Mouse (Mus musculus) gastrocnemius, adult 2 months (tissue): ENCODE data around the gene Hfe. TPM values are rescaled to one million over a fixed set of nuclear protein-coding genes. Genes with fewer than 3 reads are reported as not detected.
"Not testable (repeated sequence)": the region's sequence is repeated elsewhere in the genome, so short reads cannot be mapped to it uniquely, and the experiment has no call there.

Experiments used
- DNase-seq: peaks from one replicate; pipeline ENCODE4 v3.0.0; 2022
- H3K27ac ChIP-seq: fragments of 200-600 bp; 2 replicates; pipeline ENCODE4 v1.8.1; 2022; ENCODE audit warnings: mild to moderate bottlenecking
- H3K4me3 ChIP-seq: fragments of 200-600 bp; 2 replicates; pipeline ENCODE4 v1.8.1; 2022; ENCODE audit warnings: mild to moderate bottlenecking, moderate library complexity
- CTCF ChIP-seq: fragments of 200-600 bp; IDR thresholded peaks from 2 replicates; pipeline ENCODE4 v1.8.1; 2022; ENCODE audit warnings: antibody characterized with exemption, mild to moderate bottlenecking, moderate library complexity
- intact Hi-C: fragments of 180-260 bp; cut with DNase I; formaldehyde crosslinking; loops from one replicate; pipeline ENCODE4 v1.15.1; 2025
- total RNA-seq, 2 experiments: library from RNA; stranded (reverse); gene quantifications; 2 replicates each; pipeline ENCODE4 v1.2.3; 2021

Hfe gene
- total RNA-seq, 2 experiments from 2014 or later: 16.0 to 18.7 TPM

GRCm38 (mm10) chr13:23729192-23729525 lies 18.5 kb upstream of the Hfe start:
- Histone ChIP-seq H3K27ac (no peak overlapping the region), H3K4me3 (no peak overlapping the region)
- DNase-seq: peak; percentile 28
- intact Hi-C loops: no loop called here
- TF ChIP-seq CTCF: no peak

DNA sequence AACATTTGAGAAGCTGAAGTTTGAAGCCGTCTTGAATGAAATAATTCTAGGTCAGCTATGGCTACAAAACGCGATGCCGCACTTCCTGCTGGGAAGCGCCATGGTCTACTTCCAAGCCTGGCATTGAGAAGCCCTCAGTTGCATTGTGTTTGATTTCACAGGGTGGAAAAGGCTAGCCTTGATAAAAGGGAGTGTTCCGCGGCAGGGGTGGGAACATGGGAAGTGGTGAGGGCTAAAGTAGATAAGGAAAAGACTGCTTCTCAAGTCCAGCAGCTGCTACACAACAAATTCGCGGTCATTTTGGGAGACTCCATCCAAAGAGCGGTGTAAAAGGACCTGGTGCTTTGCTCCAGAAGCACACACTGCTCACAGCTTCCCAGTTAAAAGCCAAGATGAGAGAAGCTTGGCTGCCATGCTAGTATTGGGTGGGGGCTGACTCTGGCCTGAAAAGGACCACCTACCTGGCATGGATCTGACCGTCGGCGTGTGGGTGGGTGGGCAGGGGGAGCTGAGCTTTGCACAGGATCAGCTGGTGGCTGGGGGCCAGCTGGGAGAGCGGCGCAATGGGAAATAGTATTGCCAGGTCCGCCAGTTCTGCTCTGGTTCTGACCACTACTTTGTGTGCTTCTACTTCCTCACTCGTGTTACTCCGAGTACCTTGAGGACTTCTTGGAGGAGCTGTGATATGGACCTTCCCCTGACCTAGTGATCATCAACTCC lies 18.0 kb upstream of the Hfe start:
- TF ChIP-seq CTCF: no peak
- intact Hi-C loops: no loop called here
- H3K27ac ChIP-seq: no peak overlapping the region

DNA sequence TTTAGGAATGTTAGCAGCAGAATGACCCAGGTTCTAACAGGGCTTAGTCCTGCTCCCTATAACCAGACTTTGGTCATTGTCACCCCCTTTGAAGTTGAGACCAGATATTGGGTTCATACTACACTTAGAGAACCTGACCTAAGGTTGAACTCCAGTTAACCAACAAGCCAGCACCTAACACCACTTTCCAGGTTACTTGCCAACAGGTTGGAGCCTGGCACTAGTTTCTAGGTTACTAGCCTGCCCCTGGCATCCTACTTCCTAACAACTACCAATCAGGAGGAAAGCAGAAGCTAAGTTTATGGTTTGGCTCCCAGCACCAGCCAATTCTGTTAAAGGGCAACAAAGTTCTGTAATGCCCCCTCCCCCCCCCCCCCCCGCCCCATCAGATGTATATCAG lies 14.6 kb upstream of the Hfe start:
- DNase-seq: no peak
- intact Hi-C loops: no loop called here
- Histone ChIP-seq H3K27ac (no peak overlapping the region), H3K4me3 (no peak overlapping the region)
- no peak for TF ChIP-seq CTCF

More for the DNA sequence above, 18.0 kb upstream of the Hfe start:
- H3K4me3 ChIP-seq: no peak overlapping the region
- no peak for DNase-seq

DNA sequence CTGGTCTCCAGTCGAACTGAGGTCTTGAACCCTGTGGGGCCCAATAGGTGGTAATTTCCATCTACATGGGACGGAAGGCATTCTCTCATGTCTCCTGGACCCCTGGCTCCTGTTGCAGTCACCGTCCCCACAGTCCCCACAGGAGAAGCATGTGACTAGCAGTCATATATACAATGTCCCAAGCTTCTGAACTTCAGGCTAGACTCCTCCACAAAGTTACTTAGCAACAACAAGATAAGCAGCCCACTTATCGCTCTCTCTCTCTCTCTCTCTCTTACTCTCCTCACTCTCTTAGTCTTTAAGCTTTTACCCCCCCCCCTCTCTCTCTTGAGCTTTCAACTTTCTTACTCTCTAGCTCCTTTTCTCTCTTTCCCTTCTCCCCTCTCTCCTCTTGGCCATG lies 13.6 kb upstream of the Hfe start:
- no peak for TF ChIP-seq CTCF
- no peak for DNase-seq
- Histone ChIP-seq H3K27ac (no peak overlapping the region), H3K4me3 (no peak overlapping the region)
- intact Hi-C loops: no loop called here

GRCm38 (mm10) chr13:23717593-23718245 lies 7.1 kb upstream of the Hfe start:
- intact Hi-C loops, H3K27ac ChIP-seq, H3K4me3 ChIP-seq, DNase-seq: not testable (repeated sequence)

GRCm38 (mm10) chr13:23717176-23717575 lies 6.5 kb upstream of the Hfe start:
- Histone ChIP-seq H3K27ac (no peak overlapping the region; the same call in 1 of the 2 replicates), H3K4me3 (no peak overlapping the region)
- no peak for DNase-seq
- TF ChIP-seq CTCF: no peak
- intact Hi-C loops: no loop called here

DNA sequence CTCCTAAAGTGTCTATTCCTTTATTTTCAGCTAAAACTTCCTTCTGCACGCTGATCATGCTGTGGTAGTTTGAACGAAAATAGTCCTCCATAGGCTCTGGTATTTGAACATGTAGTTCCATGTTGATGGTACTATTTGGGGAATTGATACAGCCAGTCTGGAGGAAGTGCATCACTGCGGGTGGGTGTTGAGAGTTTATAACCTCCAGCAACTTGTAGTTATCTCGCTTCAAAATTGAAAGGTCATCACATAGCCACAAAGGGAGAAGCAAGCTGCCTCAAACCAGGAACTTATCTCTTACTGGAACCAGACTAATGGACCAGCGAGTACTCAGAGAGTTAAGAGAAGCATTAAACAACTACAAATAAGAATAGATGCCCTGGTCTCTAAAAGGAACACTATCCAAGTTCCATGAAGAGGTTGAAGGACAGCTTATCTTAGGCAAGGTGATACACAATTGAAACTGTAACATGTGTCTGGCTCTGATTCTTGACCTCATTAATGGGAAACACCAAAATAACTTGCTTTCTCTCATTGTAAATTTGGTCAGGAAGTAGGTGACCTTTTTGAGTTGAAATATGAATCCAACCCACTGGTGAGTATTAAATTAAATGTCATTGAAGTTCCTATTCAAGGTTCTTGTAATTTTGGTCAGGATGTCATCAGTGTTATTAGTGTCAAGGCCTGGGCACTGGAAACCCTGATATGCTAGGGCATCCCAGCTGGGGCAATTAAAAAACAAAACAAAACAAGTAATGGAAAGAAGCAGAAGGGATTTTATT lies 5.8 kb upstream of the Hfe start:
- intact Hi-C loops: no loop called here
- no peak overlapping the region for H3K4me3 ChIP-seq
- DNase-seq: no peak
- peak overlapping the region; percentile 20; the same call in 1 of the 2 replicates for H3K27ac ChIP-seq
- no peak for TF ChIP-seq CTCF

- DNase-seq: no peak
- intact Hi-C loops: no loop called here
- Histone ChIP-seq H3K4me3 (peak overlapping the region; percentile 89), H3K27ac (peak overlapping the region; percentile 94)
- TF ChIP-seq CTCF: no peak
Observed at GRCm38 (mm10) chr13:23709714-23710373, 810 bp downstream of the Hfe start.

DNA sequence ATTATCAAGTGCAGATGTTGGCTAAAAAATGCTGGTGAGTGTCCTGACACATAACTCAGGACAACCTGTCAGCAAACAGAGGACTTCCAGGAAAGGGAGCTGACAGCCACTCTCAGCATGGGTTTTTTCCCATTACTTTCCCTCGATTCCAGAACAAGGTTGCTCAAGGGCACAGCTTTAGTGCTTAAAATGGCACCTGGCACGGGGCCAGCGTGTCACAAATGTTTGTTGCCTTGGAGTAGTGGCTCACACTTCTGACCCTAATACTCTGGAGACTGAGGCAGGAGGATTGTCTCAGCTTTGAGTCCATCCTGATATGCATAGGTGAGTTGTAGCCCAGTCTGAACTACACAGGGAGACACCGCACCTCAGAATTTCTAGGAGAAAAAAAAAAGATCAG lies 2.0 kb downstream of the Hfe start:
- no peak overlapping the region for H3K27ac ChIP-seq
- intact Hi-C loops: no loop called here
- TF ChIP-seq CTCF: no peak
- no peak overlapping the region for H3K4me3 ChIP-seq
- DNase-seq: no peak

GRCm38 (mm10) chr13:23708041-23708440 lies 2.6 kb downstream of the Hfe start:
- no peak for DNase-seq
- no peak overlapping the region for H3K27ac ChIP-seq
- TF ChIP-seq CTCF: no peak
- no peak overlapping the region for H3K4me3 ChIP-seq
- intact Hi-C loops: no loop called here

GRCm38 (mm10) chr13:23706771-23707170 lies 3.9 kb downstream of the Hfe start:
- Histone ChIP-seq H3K4me3 (no peak overlapping the region), H3K27ac (no peak overlapping the region; the same call in 1 of the 2 replicates)
- intact Hi-C loops: no loop called here
- TF ChIP-seq CTCF: no peak
- no peak for DNase-seq

DNA sequence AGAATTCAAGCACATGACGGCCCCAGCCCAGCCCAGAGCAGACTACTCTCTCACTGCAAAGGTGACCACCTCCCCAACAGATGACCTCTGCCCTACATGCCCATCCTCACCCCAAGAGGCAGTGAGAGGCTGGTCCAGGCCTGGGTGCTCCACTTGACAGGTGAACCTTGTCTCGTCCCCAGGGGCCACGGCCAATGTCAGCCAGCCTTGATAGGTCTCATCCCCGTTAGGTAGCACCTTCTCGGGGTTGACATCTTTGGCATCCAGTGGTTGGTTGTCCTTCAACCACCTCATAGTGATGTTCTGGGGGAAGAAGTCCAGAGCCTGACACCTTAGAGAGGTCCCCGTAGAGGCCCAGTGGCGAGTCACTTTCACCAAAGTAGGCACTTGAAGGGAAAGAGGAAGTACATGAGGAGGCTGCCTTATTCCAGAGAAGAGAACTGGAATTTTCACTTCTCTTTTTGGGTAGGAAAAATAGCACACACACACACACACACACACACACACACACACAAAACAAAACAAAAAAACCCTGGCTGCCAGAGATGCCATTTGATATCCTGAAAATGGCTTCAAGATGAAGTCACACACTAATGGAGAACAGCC lies 4.8 kb downstream of the Hfe start:
- TF ChIP-seq CTCF: no peak
- DNase-seq: no peak
- Histone ChIP-seq H3K4me3 (no peak overlapping the region), H3K27ac (no peak overlapping the region)
- intact Hi-C loops: no loop called here

- peak overlapping the region; percentile 49; the same call in 1 of the 2 replicates for H3K27ac ChIP-seq
Observed at GRCm38 (mm10) chr13:23702801-23703200, 7.9 kb downstream of the Hfe start.

More at GRCm38 (mm10) chr13:23702801-23703200, 7.9 kb downstream of the Hfe start:
- DNase-seq, intact Hi-C loops, H3K4me3 ChIP-seq: not testable (repeated sequence)
